Mouse (Mus musculus): ENCODE results near the gene Hrh3. TPM values are rescaled to one million over a fixed set of nuclear protein-coding genes. Genes with fewer than 3 reads are reported as not detected.

The Hrh3 gene
- polyA plus RNA-seq, 1 experiment from 2014 or later, result not detected

DNA sequence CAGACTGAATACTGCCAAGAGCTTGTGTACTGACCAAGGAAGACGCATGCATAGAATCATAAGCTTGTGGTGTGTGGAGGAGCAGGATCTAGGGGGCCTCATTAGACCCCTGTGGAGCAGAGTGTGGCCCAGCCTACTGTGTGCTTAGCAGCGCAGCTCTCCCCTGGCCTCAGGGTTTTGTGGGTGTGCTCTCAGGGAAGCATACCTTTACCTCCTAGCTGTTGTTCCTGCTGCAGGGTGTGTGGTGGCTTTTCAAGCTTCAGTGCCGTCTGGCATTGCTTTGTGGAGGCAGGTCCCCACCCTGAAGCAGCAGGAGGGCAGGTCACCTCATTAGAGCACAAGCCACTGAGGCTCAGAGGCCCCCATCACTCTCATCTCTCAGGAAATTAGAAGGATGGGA is 26.7 kb downstream of the Hrh3 start:
- no peak for ATAC-seq
- Histone ChIP-seq H3K9ac (ENCODE audit: low read depth, low read length) (no peak overlapping the region), H3K4me2 (replicated peaks; ENCODE audit: low read depth) (no peak overlapping the region), H3K9me3 (ENCODE audit: control insufficient read depth) (no peaks in the 10 kb centered on the region), H3K27ac (ENCODE audit: low read depth, low read length) (no peak overlapping the region), H3K27me3 (replicated peaks; ENCODE audit: control insufficient read depth, insufficient read depth, low read length) (no peaks in the 10 kb centered on the region), H3K36me3 (ENCODE audit: control insufficient read depth, insufficient read depth) (peaks cover 28% of the 10 kb centered on the region; the same call in 1 of the 2 replicates), H3K4me1 (replicated peaks; ENCODE audit: control insufficient read depth, insufficient read depth, low read length) (no peaks in the 10 kb centered on the region), H3K4me3 (ENCODE audit: low read depth, low read length) (no peak overlapping the region)
- TF ChIP-seq CTCF (IDR thresholded peaks at IDR 0.05; ENCODE audit: low read depth), result no peak
- WGBS, result 76% methylated on average over 3 of the region's 3 CpGs

DNA sequence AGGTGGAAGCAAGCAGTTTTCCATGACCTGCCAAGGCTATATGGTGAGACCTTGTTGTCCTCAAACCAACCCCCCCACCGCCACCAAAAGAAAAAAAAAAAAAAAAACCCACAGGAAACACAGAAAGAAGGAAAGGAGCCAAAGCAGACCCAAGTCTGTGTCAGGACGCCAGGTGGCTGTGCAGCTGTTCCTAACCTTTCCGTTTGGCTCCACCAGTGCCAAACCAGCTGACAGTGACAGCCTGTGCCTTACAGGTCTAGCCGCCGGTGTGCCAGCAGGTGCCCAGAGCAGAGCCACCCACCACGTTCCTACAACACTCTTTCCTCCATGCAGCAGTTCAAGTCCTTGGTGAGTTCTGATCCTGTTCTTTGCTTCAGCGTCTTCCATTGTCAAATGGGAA is 31.4 kb downstream of the Hrh3 start:
- Histone ChIP-seq H3K4me3 (ENCODE audit: low read depth, low read length) (no peak overlapping the region), H3K9ac (ENCODE audit: low read depth, low read length) (no peak overlapping the region), H3K4me1 (replicated peaks; ENCODE audit: control insufficient read depth, insufficient read depth, low read length) (peaks cover 4% of the 10 kb centered on the region), H3K36me3 (ENCODE audit: control insufficient read depth, insufficient read depth) (peaks cover 17% of the 10 kb centered on the region; the same call in 1 of the 2 replicates), H3K27ac (ENCODE audit: low read depth, low read length) (no peak overlapping the region), H3K9me3 (ENCODE audit: control insufficient read depth) (no peaks in the 10 kb centered on the region), H3K4me2 (replicated peaks; ENCODE audit: low read depth) (no peak overlapping the region), H3K27me3 (replicated peaks; ENCODE audit: control insufficient read depth, insufficient read depth, low read length) (no peaks in the 10 kb centered on the region)
- no peak for TF ChIP-seq CTCF (IDR thresholded peaks at IDR 0.05; ENCODE audit: low read depth)
- WGBS, result 92% methylated on average over 7 of the region's 7 CpGs
- ATAC-seq, result no peak

DNA sequence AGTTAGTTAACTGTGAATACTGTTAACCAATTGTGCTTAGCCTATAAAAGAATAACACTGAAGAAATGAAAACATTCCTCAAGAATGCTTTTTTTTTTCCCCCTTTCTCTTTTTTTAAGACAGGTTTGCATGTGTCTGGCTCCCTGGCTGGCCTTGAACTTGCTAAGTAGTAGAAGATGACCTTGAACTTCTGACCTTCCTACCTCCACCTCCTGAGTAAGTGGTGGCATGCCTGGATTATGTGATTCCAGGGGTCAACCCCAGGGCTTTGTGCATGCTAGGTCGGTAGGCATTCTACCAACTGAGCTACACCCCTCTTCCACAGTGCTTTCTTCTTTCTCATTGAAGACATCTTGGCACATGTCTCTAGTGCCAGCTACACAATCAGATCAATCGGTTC is 32.6 kb downstream of the Hrh3 start:
- no peak for ATAC-seq
- Histone ChIP-seq H3K4me2 (replicated peaks; ENCODE audit: low read depth) (no peak overlapping the region), H3K9me3 (ENCODE audit: control insufficient read depth) (no peaks in the 10 kb centered on the region), H3K27me3 (replicated peaks; ENCODE audit: control insufficient read depth, insufficient read depth, low read length) (no peaks in the 10 kb centered on the region), H3K36me3 (ENCODE audit: control insufficient read depth, insufficient read depth) (peaks cover 9% of the 10 kb centered on the region; the same call in 1 of the 2 replicates), H3K27ac (ENCODE audit: low read depth, low read length) (no peak overlapping the region), H3K4me1 (replicated peaks; ENCODE audit: control insufficient read depth, insufficient read depth, low read length) (peaks cover 4% of the 10 kb centered on the region), H3K9ac (ENCODE audit: low read depth, low read length) (no peak overlapping the region), H3K4me3 (ENCODE audit: low read depth, low read length) (no peak overlapping the region)
- WGBS, result 64% methylated on average over 2 of the region's 2 CpGs
- TF ChIP-seq CTCF (IDR thresholded peaks at IDR 0.05; ENCODE audit: low read depth), result no peak

GRCm38 (mm10) chr2:180070481-180071453 is 33.5 kb downstream of the Hrh3 start, which contains the start of gene Mtg2:
TSS of gene Mtg2 (plus strand) at chr2:180070588.
- H3K27ac ChIP-seq (ENCODE audit: low read depth, low read length), result peak within 1 kb of the TSS; percentile 82
- H3K9ac ChIP-seq (ENCODE audit: low read depth, low read length), result peak within 1 kb of the TSS; percentile 53
- H3K4me2 ChIP-seq (replicated peaks; ENCODE audit: low read depth), result peak within 1 kb of the TSS; percentile 84
- H3K36me3 ChIP-seq (ENCODE audit: control insufficient read depth, insufficient read depth), result peaks cover 9% of the 10 kb centered on the region; the same call in 1 of the 2 replicates
- H3K27me3 ChIP-seq (replicated peaks; ENCODE audit: control insufficient read depth, insufficient read depth, low read length), result no peaks in the 10 kb centered on the region
- peak; percentile 95 for ATAC-seq
- 6% methylated on average over 58 of the region's 58 CpGs for WGBS
- no peaks in the 10 kb centered on the region for H3K9me3 ChIP-seq (ENCODE audit: control insufficient read depth)
- peak within 1 kb of the TSS; percentile 63 for H3K4me3 ChIP-seq (ENCODE audit: low read depth, low read length)
- no peak; the same call in none of the 2 replicates for TF ChIP-seq CTCF (IDR thresholded peaks at IDR 0.05; ENCODE audit: low read depth)
- peaks cover 4% of the 10 kb centered on the region for H3K4me1 ChIP-seq (replicated peaks; ENCODE audit: control insufficient read depth, insufficient read depth, low read length)

DNA sequence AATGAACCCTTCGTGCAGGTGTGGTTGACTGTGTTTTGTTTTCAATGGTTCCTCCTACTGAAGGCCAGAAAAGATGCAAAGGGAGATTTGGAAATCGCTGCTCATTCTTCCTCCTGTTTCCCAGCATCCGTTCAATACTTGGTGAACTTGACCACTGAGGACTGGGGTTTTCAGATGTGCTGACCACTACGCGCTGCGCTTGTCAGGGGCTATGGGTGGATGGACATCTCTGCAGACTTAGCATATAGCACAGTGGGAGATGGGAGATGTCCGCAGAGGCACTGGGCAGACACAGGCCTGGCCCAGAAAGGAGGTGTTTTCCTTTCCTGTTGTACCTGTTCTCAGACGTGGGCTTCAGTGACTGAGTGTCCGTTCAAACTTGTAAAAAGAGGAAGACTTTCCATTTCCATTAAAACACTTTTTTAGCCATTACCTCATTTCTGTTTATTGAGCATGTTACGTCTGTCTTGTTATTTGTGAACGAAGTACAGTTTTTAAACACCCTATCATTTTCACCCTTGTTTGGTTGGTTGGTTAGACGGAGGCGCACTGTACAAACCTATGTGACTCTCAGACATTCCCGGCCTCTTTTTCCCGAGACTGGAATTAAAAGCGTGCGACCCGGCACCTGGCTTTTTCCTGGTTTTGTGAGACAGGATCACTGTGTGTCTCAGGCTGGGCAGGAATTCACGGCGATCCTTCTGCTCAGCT is 34.4 kb downstream of the Hrh3 start:
- no peak for TF ChIP-seq CTCF (IDR thresholded peaks at IDR 0.05; ENCODE audit: low read depth)
- H3K9me3 ChIP-seq (ENCODE audit: control insufficient read depth), result no peaks in the 10 kb centered on the region
- peak; percentile 46 for ATAC-seq

More for the DNA sequence above, 34.4 kb downstream of the Hrh3 start:
- peak overlapping the region; percentile 84 for H3K4me2 ChIP-seq (replicated peaks; ENCODE audit: low read depth)
- H3K9ac ChIP-seq (ENCODE audit: low read depth, low read length), result peak overlapping the region; percentile 53
- no peaks in the 10 kb centered on the region for H3K27me3 ChIP-seq (replicated peaks; ENCODE audit: control insufficient read depth, insufficient read depth, low read length)
- 31% methylated on average over 20 of the region's 20 CpGs for WGBS
- H3K27ac ChIP-seq (ENCODE audit: low read depth, low read length), result peak overlapping the region; percentile 82
- peak overlapping the region; percentile 63 for H3K4me3 ChIP-seq (ENCODE audit: low read depth, low read length)
- H3K36me3 ChIP-seq (ENCODE audit: control insufficient read depth, insufficient read depth), result peaks cover 9% of the 10 kb centered on the region; the same call in 1 of the 2 replicates
- peaks cover 4% of the 10 kb centered on the region for H3K4me1 ChIP-seq (replicated peaks; ENCODE audit: control insufficient read depth, insufficient read depth, low read length)
